Mouse (Mus musculus): ENCODE measurements around the gene Actg2.

GRCm38 (mm10) chr6:83471739-83472138 is 64.3 kb downstream of the Actg2 start:
- TF ChIP-seq CTCF (IDR thresholded peaks at IDR 0.05; ENCODE audit: insufficient read depth, low read length) (no peak), POLR2A (IDR thresholded peaks at IDR 0.05; ENCODE audit: borderline replicate concordance, extremely low read depth, low read depth, low read length) (no peak)

Data from lung, adult 2 months (tissue).